Mouse (Mus musculus) T-helper 2 cell (primary cell): Measurements from ENCODE around the gene 6030445D17Rik.

Experiments used
- in situ Hi-C: fragments of 300-600 bp; cut with MboI, MseI; formaldehyde crosslinking; loops from one replicate; pipeline ENCODE4 v1.15.1; 2025; ENCODE audit warnings: high pct_unique_total_duplicates

The 6030445D17Rik gene

GRCm38 (mm10) chr4:136462086-136462838 is at the start of gene 6030445D17Rik:
TSS of gene 6030445D17Rik (plus strand) at chr4:136462250.
- in situ Hi-C loops: no loop called here

- in situ Hi-C loops: no loop called here
Measured at GRCm38 (mm10) chr4:136415477-136415876, 46.6 kb upstream of the 6030445D17Rik start.

- in situ Hi-C loops: no loop called here
Measured at GRCm38 (mm10) chr4:136418962-136419361, 43.1 kb upstream of the 6030445D17Rik start.

GRCm38 (mm10) chr4:136419386-136419785 is 42.7 kb upstream of the 6030445D17Rik start:
- in situ Hi-C loops: no loop called here

- in situ Hi-C loops: no loop called here
Measured at GRCm38 (mm10) chr4:136423224-136423623, 38.8 kb upstream of the 6030445D17Rik start, which contains the start of gene Htr1d. TSS of gene Htr1d (plus strand) at chr4:136423524.

GRCm38 (mm10) chr4:136424120-136424999 is 37.7 kb upstream of the 6030445D17Rik start:
- in situ Hi-C loops: no loop called here

GRCm38 (mm10) chr4:136425000-136425288 is 37.1 kb upstream of the 6030445D17Rik start:
- in situ Hi-C loops: no loop called here

- in situ Hi-C loops: no loop called here
Measured at GRCm38 (mm10) chr4:136430609-136431375, 31.3 kb upstream of the 6030445D17Rik start.

- in situ Hi-C loops: no loop called here
Measured at GRCm38 (mm10) chr4:136431376-136431693, 30.7 kb upstream of the 6030445D17Rik start.

- in situ Hi-C loops: no loop called here
Measured at GRCm38 (mm10) chr4:136434029-136434428, 28.0 kb upstream of the 6030445D17Rik start.

GRCm38 (mm10) chr4:136439106-136439505 is 22.9 kb upstream of the 6030445D17Rik start:
- in situ Hi-C loops: no loop called here

GRCm38 (mm10) chr4:136441354-136442043 is 20.6 kb upstream of the 6030445D17Rik start:
- in situ Hi-C loops: no loop called here

GRCm38 (mm10) chr4:136444561-136444960 is 17.5 kb upstream of the 6030445D17Rik start:
- in situ Hi-C loops: no loop called here

GRCm38 (mm10) chr4:136449795-136450194 is 12.3 kb upstream of the 6030445D17Rik start:
- in situ Hi-C loops: loop anchor here (5.0 kb wide), 2 partner anchors 63 to 173 kb away; partner anchors contain the start of gene Lactbl1

- in situ Hi-C loops: loop anchor here (5.0 kb wide), 2 partner anchors 62 to 172 kb away; partner anchors contain the start of gene Lactbl1
Measured at GRCm38 (mm10) chr4:136450271-136450670, 11.8 kb upstream of the 6030445D17Rik start.

GRCm38 (mm10) chr4:136451564-136451963 is 10.5 kb upstream of the 6030445D17Rik start:
- in situ Hi-C loops: loop anchor here (5.0 kb wide), 2 partner anchors 61 to 171 kb away; partner anchors contain the start of gene Lactbl1

GRCm38 (mm10) chr4:136452286-136452685 is 9.8 kb upstream of the 6030445D17Rik start:
- in situ Hi-C loops: loop anchor here (5.0 kb wide), 2 partner anchors 60 to 170 kb away; partner anchors contain the start of gene Lactbl1

- in situ Hi-C loops: loop anchor here (5.0 kb wide), 2 partner anchors 60 to 170 kb away; partner anchors contain the start of gene Lactbl1
Measured at GRCm38 (mm10) chr4:136452792-136453191, 9.3 kb upstream of the 6030445D17Rik start.

- in situ Hi-C loops: loop anchor here (5.0 kb wide), 2 partner anchors 57 to 167 kb away; partner anchors contain the start of gene Lactbl1
Measured at GRCm38 (mm10) chr4:136454850-136455260, 7.2 kb upstream of the 6030445D17Rik start.

GRCm38 (mm10) chr4:136456516-136457218 is 5.4 kb upstream of the 6030445D17Rik start:
- in situ Hi-C loops: no loop called here
